Mouse (Mus musculus): Measurements from ENCODE around the gene Mical3. TPM values are rescaled to one million over a fixed set of nuclear protein-coding genes. Genes with fewer than 3 reads are reported as not detected.

Mical3 gene
- polyA plus RNA-seq, 1 experiment from 2014 or later = 20.0 TPM

- no peaks in the 10 kb centered on the region for H3K36me3 ChIP-seq (ENCODE audit: control insufficient read depth, insufficient read depth, low read length)
- peaks cover 18% of the 10 kb centered on the region for H3K4me1 ChIP-seq (ENCODE audit: control insufficient read depth, insufficient read depth, low read length)
- no peak overlapping the region for H3K9ac ChIP-seq (ENCODE audit: low read depth, low read length)
- WGBS = 92% methylated on average over 8 of the region's 8 CpGs
- no peak for ATAC-seq (ENCODE audit: low FRiP score, low TSS enrichment)
- no peak overlapping the region for H3K4me3 ChIP-seq (ENCODE audit: low read length)
- no peak overlapping the region for H3K27ac ChIP-seq (ENCODE audit: low read depth, low read length)
- H3K9me3 ChIP-seq (ENCODE audit: control insufficient read depth, low read length) = no peaks in the 10 kb centered on the region
- no peak overlapping the region for H3K4me2 ChIP-seq (replicated peaks; ENCODE audit: low read depth, low read length)
- H3K27me3 ChIP-seq (ENCODE audit: control insufficient read depth, insufficient read depth, low read length) = no peaks in the 10 kb centered on the region
Measured at GRCm38 (mm10) chr6:121150126-121150525, 19.3 kb upstream of the Mical3 start.

GRCm38 (mm10) chr6:121149420-121149819 lies 18.6 kb upstream of the Mical3 start:
- H3K4me1 ChIP-seq (ENCODE audit: control insufficient read depth, insufficient read depth, low read length) = peaks cover 22% of the 10 kb centered on the region
- no peak overlapping the region for H3K4me2 ChIP-seq (replicated peaks; ENCODE audit: low read depth, low read length)
- H3K9me3 ChIP-seq (ENCODE audit: control insufficient read depth, low read length) = no peaks in the 10 kb centered on the region
- no peak for ATAC-seq (ENCODE audit: low FRiP score, low TSS enrichment)
- no peaks in the 10 kb centered on the region for H3K36me3 ChIP-seq (ENCODE audit: control insufficient read depth, insufficient read depth, low read length)
- no peak overlapping the region for H3K4me3 ChIP-seq (ENCODE audit: low read length)
- no peak overlapping the region for H3K27ac ChIP-seq (ENCODE audit: low read depth, low read length)
- no peak overlapping the region for H3K9ac ChIP-seq (ENCODE audit: low read depth, low read length)
- no peaks in the 10 kb centered on the region for H3K27me3 ChIP-seq (ENCODE audit: control insufficient read depth, insufficient read depth, low read length)
- 57% methylated on average over 3 of the region's 3 CpGs for WGBS

GRCm38 (mm10) chr6:121148360-121148759 lies 17.6 kb upstream of the Mical3 start:
- no peak for ATAC-seq (ENCODE audit: low FRiP score, low TSS enrichment)
- Histone ChIP-seq H3K36me3 (ENCODE audit: control insufficient read depth, insufficient read depth, low read length) (no peaks in the 10 kb centered on the region), H3K4me3 (ENCODE audit: low read length) (no peak overlapping the region), H3K4me2 (replicated peaks; ENCODE audit: low read depth, low read length) (no peak overlapping the region), H3K27me3 (ENCODE audit: control insufficient read depth, insufficient read depth, low read length) (no peaks in the 10 kb centered on the region), H3K27ac (ENCODE audit: low read depth, low read length) (no peak overlapping the region), H3K9ac (ENCODE audit: low read depth, low read length) (no peak overlapping the region), H3K9me3 (ENCODE audit: control insufficient read depth, low read length) (no peaks in the 10 kb centered on the region), H3K4me1 (ENCODE audit: control insufficient read depth, insufficient read depth, low read length) (peaks cover 30% of the 10 kb centered on the region)
- WGBS = 53% methylated on average over 3 of the region's 3 CpGs

GRCm38 (mm10) chr6:121146798-121147197 lies 16.0 kb upstream of the Mical3 start:
- H3K9ac ChIP-seq (ENCODE audit: low read depth, low read length) = no peak overlapping the region
- no peak overlapping the region for H3K27ac ChIP-seq (ENCODE audit: low read depth, low read length)
- ATAC-seq (ENCODE audit: low FRiP score, low TSS enrichment) = peak; percentile 38; the same call in 1 of the 2 replicates
- no peak overlapping the region for H3K4me3 ChIP-seq (ENCODE audit: low read length)
- H3K4me2 ChIP-seq (replicated peaks; ENCODE audit: low read depth, low read length) = no peak overlapping the region
- H3K4me1 ChIP-seq (ENCODE audit: control insufficient read depth, insufficient read depth, low read length) = peaks cover 29% of the 10 kb centered on the region
- no peaks in the 10 kb centered on the region for H3K36me3 ChIP-seq (ENCODE audit: control insufficient read depth, insufficient read depth, low read length)
- H3K9me3 ChIP-seq (ENCODE audit: control insufficient read depth, low read length) = no peaks in the 10 kb centered on the region
- WGBS = 34% methylated on average over 4 of the region's 4 CpGs
- H3K27me3 ChIP-seq (ENCODE audit: control insufficient read depth, insufficient read depth, low read length) = no peaks in the 10 kb centered on the region

GRCm38 (mm10) chr6:121145906-121146305 lies 15.1 kb upstream of the Mical3 start:
- WGBS = 43% methylated on average over 8 of the region's 8 CpGs
- no peak overlapping the region for H3K4me2 ChIP-seq (replicated peaks; ENCODE audit: low read depth, low read length)
- no peak for ATAC-seq (ENCODE audit: low FRiP score, low TSS enrichment)
- H3K9ac ChIP-seq (ENCODE audit: low read depth, low read length) = no peak overlapping the region
- no peaks in the 10 kb centered on the region for H3K9me3 ChIP-seq (ENCODE audit: control insufficient read depth, low read length)
- H3K27me3 ChIP-seq (ENCODE audit: control insufficient read depth, insufficient read depth, low read length) = no peaks in the 10 kb centered on the region
- H3K27ac ChIP-seq (ENCODE audit: low read depth, low read length) = no peak overlapping the region
- no peaks in the 10 kb centered on the region for H3K36me3 ChIP-seq (ENCODE audit: control insufficient read depth, insufficient read depth, low read length)
- no peak overlapping the region for H3K4me3 ChIP-seq (ENCODE audit: low read length)
- peaks cover 24% of the 10 kb centered on the region for H3K4me1 ChIP-seq (ENCODE audit: control insufficient read depth, insufficient read depth, low read length)

- WGBS = 72% methylated on average over 13 of the region's 13 CpGs
- ATAC-seq (ENCODE audit: low FRiP score, low TSS enrichment) = no peak
- Histone ChIP-seq H3K4me3 (ENCODE audit: low read length) (no peak overlapping the region), H3K27ac (ENCODE audit: low read depth, low read length) (no peak overlapping the region), H3K4me2 (replicated peaks; ENCODE audit: low read depth, low read length) (no peak overlapping the region), H3K9me3 (ENCODE audit: control insufficient read depth, low read length) (no peaks in the 10 kb centered on the region), H3K27me3 (ENCODE audit: control insufficient read depth, insufficient read depth, low read length) (no peaks in the 10 kb centered on the region), H3K9ac (ENCODE audit: low read depth, low read length) (no peak overlapping the region), H3K36me3 (ENCODE audit: control insufficient read depth, insufficient read depth, low read length) (no peaks in the 10 kb centered on the region), H3K4me1 (ENCODE audit: control insufficient read depth, insufficient read depth, low read length) (peaks cover 24% of the 10 kb centered on the region)
Measured at GRCm38 (mm10) chr6:121145010-121145604, 14.3 kb upstream of the Mical3 start.

- H3K27ac ChIP-seq (ENCODE audit: low read depth, low read length) = no peak overlapping the region
- H3K9me3 ChIP-seq (ENCODE audit: control insufficient read depth, low read length) = no peaks in the 10 kb centered on the region
- H3K27me3 ChIP-seq (ENCODE audit: control insufficient read depth, insufficient read depth, low read length) = no peaks in the 10 kb centered on the region
- H3K4me3 ChIP-seq (ENCODE audit: low read length) = no peak overlapping the region
- 57% methylated on average over 4 of the region's 4 CpGs for WGBS
- no peak overlapping the region for H3K4me2 ChIP-seq (replicated peaks; ENCODE audit: low read depth, low read length)
- no peak overlapping the region for H3K9ac ChIP-seq (ENCODE audit: low read depth, low read length)
- ATAC-seq (ENCODE audit: low FRiP score, low TSS enrichment) = peak; percentile 68; the same call in 1 of the 2 replicates
- no peaks in the 10 kb centered on the region for H3K36me3 ChIP-seq (ENCODE audit: control insufficient read depth, insufficient read depth, low read length)
- peaks cover 24% of the 10 kb centered on the region for H3K4me1 ChIP-seq (ENCODE audit: control insufficient read depth, insufficient read depth, low read length)
Measured at GRCm38 (mm10) chr6:121144066-121144465, 13.3 kb upstream of the Mical3 start.

GRCm38 (mm10) chr6:121143439-121143838 lies 12.6 kb upstream of the Mical3 start:
- WGBS = 79% methylated on average over 8 of the region's 8 CpGs
- H3K27me3 ChIP-seq (ENCODE audit: control insufficient read depth, insufficient read depth, low read length) = no peaks in the 10 kb centered on the region

GRCm38 (mm10) chr6:121142298-121142697 lies 11.5 kb upstream of the Mical3 start:
- Histone ChIP-seq H3K27me3 (ENCODE audit: control insufficient read depth, insufficient read depth, low read length) (no peaks in the 10 kb centered on the region), H3K4me3 (ENCODE audit: low read length) (no peak overlapping the region), H3K9me3 (ENCODE audit: control insufficient read depth, low read length) (no peaks in the 10 kb centered on the region), H3K4me1 (ENCODE audit: control insufficient read depth, insufficient read depth, low read length) (peaks cover 24% of the 10 kb centered on the region), H3K36me3 (ENCODE audit: control insufficient read depth, insufficient read depth, low read length) (no peaks in the 10 kb centered on the region), H3K27ac (ENCODE audit: low read depth, low read length) (no peak overlapping the region), H3K9ac (ENCODE audit: low read depth, low read length) (no peak overlapping the region), H3K4me2 (replicated peaks; ENCODE audit: low read depth, low read length) (no peak overlapping the region)
- 88% methylated on average over 7 of the region's 7 CpGs for whole genome bisulfite sequencing
- no peak for ATAC-seq (ENCODE audit: low FRiP score, low TSS enrichment)

More at GRCm38 (mm10) chr6:121143439-121143838, 12.6 kb upstream of the Mical3 start:
- Histone ChIP-seq H3K4me3 (ENCODE audit: low read length) (no peak overlapping the region), H3K9me3 (ENCODE audit: control insufficient read depth, low read length) (no peaks in the 10 kb centered on the region), H3K4me2 (replicated peaks; ENCODE audit: low read depth, low read length) (no peak overlapping the region), H3K9ac (ENCODE audit: low read depth, low read length) (no peak overlapping the region), H3K36me3 (ENCODE audit: control insufficient read depth, insufficient read depth, low read length) (no peaks in the 10 kb centered on the region), H3K27ac (ENCODE audit: low read depth, low read length) (no peak overlapping the region), H3K4me1 (ENCODE audit: control insufficient read depth, insufficient read depth, low read length) (peaks cover 24% of the 10 kb centered on the region)
- no peak for ATAC-seq (ENCODE audit: low FRiP score, low TSS enrichment)
